Mouse (Mus musculus): ENCODE results near the gene Eif5b. TPM values are rescaled to one million over a fixed set of nuclear protein-coding genes. Genes with fewer than 3 reads are reported as not detected.
"Not testable (repeated sequence)": the region's sequence is repeated elsewhere in the genome, so short reads cannot be mapped to it uniquely, and the experiment has no call there.

The Eif5b gene
- polyA plus RNA-seq, 1 experiment from 2014 or later, result 26.5 TPM

DNA sequence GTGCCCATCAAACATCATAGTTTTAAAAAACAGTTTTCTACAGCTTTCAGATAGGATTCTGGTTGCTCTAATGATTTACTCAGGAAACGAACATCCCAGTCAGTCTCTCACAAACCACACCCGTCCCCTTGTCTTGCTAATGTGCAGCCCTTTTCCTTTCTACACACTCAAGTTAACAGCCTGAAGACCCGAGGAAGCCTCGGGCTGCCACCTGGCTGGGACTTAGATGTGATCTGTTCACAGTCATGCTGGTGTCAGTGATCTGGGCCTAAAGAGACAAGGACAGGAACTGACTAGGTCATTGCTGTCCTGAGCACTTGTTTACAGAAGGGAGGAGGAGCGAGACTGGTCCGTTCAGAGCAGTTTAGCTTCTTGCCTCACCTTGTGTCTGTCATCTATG, 60.6 kb downstream of the Eif5b start:
- H3K27ac ChIP-seq (ENCODE audit: low read length), result no peak overlapping the region
- H3K4me3 ChIP-seq (replicated peaks; ENCODE audit: low read length), result no peak overlapping the region
- no peak overlapping the region for H3K4me2 ChIP-seq (ENCODE audit: low read depth, low read length)
- 74% methylated on average over 6 of the region's 6 CpGs for WGBS
- ATAC-seq (ENCODE audit: insufficient read depth, low FRiP score), result no peak
- H3K9ac ChIP-seq (ENCODE audit: low read length), result no peak overlapping the region
- peaks cover 23% of the 10 kb centered on the region for H3K36me3 ChIP-seq (ENCODE audit: control insufficient read depth, insufficient read depth, low read length)
- no peaks in the 10 kb centered on the region for H3K9me3 ChIP-seq (replicated peaks; ENCODE audit: control insufficient read depth, low read length)
- H3K4me1 ChIP-seq (ENCODE audit: control insufficient read depth, insufficient read depth, low read length), result no peaks in the 10 kb centered on the region
- no peaks in the 10 kb centered on the region for H3K27me3 ChIP-seq (ENCODE audit: control insufficient read depth, insufficient read depth, low read length)

DNA sequence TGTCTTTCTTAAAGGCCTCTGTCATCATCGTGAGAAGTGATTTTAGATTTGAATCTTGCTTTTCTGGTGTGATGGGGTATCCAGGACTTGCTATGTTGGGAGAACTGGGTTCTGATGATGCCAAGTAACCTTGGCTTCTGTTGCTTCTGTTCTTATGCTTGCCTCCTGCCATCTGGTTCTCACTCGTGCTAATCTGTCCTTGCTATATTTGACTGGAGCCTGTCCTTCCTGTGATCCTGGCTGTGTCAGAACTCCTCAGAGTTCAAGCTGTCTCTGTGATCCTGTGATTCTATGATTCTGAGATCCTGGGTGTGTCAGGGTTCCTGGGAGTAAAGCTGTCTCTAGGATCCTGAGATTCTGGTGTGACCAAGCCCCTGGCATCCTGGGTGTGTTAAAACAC, 64.3 kb downstream of the Eif5b start:
- H3K4me3 ChIP-seq (replicated peaks; ENCODE audit: low read length); H3K4me1 ChIP-seq (ENCODE audit: control insufficient read depth, insufficient read depth, low read length); H3K9ac ChIP-seq (ENCODE audit: low read length); H3K4me2 ChIP-seq (ENCODE audit: low read depth, low read length); H3K27me3 ChIP-seq (ENCODE audit: control insufficient read depth, insufficient read depth, low read length); H3K27ac ChIP-seq (ENCODE audit: low read length); ATAC-seq (ENCODE audit: insufficient read depth, low FRiP score); H3K9me3 ChIP-seq (replicated peaks; ENCODE audit: control insufficient read depth, low read length): not testable (repeated sequence)
- H3K36me3 ChIP-seq (ENCODE audit: control insufficient read depth, insufficient read depth, low read length), result peaks cover 11% of the 10 kb centered on the region; the same call in 1 of the 2 replicates
- 87% methylated on average over 2 of the region's 2 CpGs for WGBS

DNA sequence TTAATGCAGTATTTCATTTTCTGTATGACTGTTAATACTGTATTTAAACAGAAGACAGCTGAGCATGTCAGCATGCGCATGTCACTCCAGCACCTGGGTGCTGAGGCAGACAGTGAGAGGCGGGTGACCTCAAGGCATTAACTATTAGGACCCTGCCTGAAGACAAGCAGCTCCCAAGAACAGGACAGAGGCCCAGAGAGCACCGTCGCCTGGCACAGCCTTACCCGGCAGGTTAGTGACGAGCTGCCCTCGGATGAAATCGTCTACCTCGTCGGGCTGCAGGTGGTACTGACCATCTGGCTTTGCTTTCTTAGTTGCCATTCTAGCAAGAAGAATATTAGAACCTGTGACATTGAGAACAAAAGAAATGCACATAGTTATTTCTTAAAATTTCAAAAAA, 69.5 kb downstream of the Eif5b start:
- Histone ChIP-seq H3K27ac (ENCODE audit: low read length) (no peak overlapping the region), H3K4me3 (replicated peaks; ENCODE audit: low read length) (no peak overlapping the region), H3K9ac (ENCODE audit: low read length) (no peak overlapping the region), H3K9me3 (replicated peaks; ENCODE audit: control insufficient read depth, low read length) (no peaks in the 10 kb centered on the region), H3K27me3 (ENCODE audit: control insufficient read depth, insufficient read depth, low read length) (no peaks in the 10 kb centered on the region), H3K4me2 (ENCODE audit: low read depth, low read length) (no peak overlapping the region), H3K36me3 (ENCODE audit: control insufficient read depth, insufficient read depth, low read length) (peaks cover 12% of the 10 kb centered on the region; the same call in 1 of the 2 replicates), H3K4me1 (ENCODE audit: control insufficient read depth, insufficient read depth, low read length) (no peaks in the 10 kb centered on the region)
- no peak for ATAC-seq (ENCODE audit: insufficient read depth, low FRiP score)
- WGBS, result 93% methylated on average over 10 of the region's 10 CpGs

DNA sequence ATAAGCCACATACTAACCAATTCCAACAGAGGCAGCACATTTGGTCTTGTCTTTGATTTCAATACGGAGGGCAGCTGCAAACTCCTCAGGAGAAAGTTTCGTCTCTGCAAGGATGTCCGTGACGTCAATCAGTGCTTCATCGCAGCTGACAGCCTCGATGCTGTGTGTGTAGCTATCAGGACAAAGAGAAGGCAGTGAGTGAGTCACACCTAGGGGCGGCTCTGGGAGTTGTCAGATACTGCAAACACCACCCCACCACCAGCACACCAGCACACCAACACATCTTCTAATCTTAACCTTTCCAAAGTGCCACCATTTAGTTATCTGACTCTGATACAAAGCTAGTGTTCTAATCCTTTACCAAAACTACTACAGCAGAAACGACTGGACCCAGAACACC, 73.5 kb downstream of the Eif5b start:
- H3K9me3 ChIP-seq (replicated peaks; ENCODE audit: control insufficient read depth, low read length), result no peaks in the 10 kb centered on the region
- no peak overlapping the region for H3K4me3 ChIP-seq (replicated peaks; ENCODE audit: low read length)
- H3K4me1 ChIP-seq (ENCODE audit: control insufficient read depth, insufficient read depth, low read length), result no peaks in the 10 kb centered on the region
- WGBS, result 63% methylated on average over 8 of the region's 8 CpGs
- ATAC-seq (ENCODE audit: insufficient read depth, low FRiP score), result no peak
- no peaks in the 10 kb centered on the region for H3K27me3 ChIP-seq (ENCODE audit: control insufficient read depth, insufficient read depth, low read length)
- no peak overlapping the region for H3K4me2 ChIP-seq (ENCODE audit: low read depth, low read length)
- 0 out of 2 replicates have a peak, but pooled peaks cover 6% of the 10 kb centered on the region for H3K36me3 ChIP-seq (ENCODE audit: control insufficient read depth, insufficient read depth, low read length)
- H3K9ac ChIP-seq (ENCODE audit: low read length), result no peak overlapping the region
- H3K27ac ChIP-seq (ENCODE audit: low read length), result no peak overlapping the region

DNA sequence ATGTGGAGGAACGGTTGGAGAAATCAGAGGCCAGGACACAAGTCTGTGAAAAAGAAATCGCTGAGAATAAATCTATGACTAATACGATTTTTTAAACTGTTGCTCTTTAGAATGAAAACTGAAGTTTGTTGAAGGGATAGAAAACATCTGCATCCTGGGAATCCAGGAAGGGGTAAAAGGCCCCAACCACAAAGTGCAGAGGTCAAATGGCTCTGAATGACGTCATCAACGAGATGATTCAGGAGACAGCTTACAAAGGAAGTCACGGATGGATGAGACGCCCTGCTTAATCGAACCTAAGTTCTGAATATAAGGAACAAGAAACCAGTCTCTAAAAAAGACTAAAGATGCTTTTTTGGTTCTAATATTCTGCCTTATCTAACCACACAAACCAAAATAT, 83.5 kb downstream of the Eif5b start:
- Histone ChIP-seq H3K4me3 (replicated peaks; ENCODE audit: low read length) (no peak overlapping the region), H3K9me3 (replicated peaks; ENCODE audit: control insufficient read depth, low read length) (no peaks in the 10 kb centered on the region), H3K4me1 (ENCODE audit: control insufficient read depth, insufficient read depth, low read length) (no peaks in the 10 kb centered on the region), H3K27me3 (ENCODE audit: control insufficient read depth, insufficient read depth, low read length) (no peaks in the 10 kb centered on the region), H3K9ac (ENCODE audit: low read length) (no peak overlapping the region), H3K36me3 (ENCODE audit: control insufficient read depth, insufficient read depth, low read length) (peaks cover 5% of the 10 kb centered on the region; the same call in 1 of the 2 replicates), H3K4me2 (ENCODE audit: low read depth, low read length) (no peak overlapping the region), H3K27ac (ENCODE audit: low read length) (no peak overlapping the region)
- 65% methylated on average over 8 of the region's 8 CpGs for WGBS
- no peak for ATAC-seq (ENCODE audit: insufficient read depth, low FRiP score)

DNA sequence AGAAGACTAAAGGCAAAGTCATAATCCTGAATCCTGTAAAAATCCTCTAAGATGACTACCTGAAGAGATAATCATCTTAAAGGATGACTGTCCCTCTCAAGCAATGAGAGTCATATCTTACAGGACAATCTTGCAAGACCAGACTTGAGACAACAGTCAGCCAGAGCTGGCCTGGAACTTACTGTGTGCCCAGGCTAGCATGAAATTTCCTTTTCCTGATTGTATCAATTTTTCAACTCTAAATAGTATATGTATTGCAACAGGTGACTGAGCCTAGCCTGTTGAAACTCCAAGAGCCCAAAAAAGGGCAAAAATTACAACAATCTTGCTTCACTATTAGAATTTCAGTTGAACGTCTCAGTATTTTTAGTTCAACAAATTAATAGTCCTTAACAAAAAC, 105.4 kb downstream of the Eif5b start:
- Histone ChIP-seq H3K4me2 (ENCODE audit: low read depth, low read length) (no peak overlapping the region), H3K4me3 (replicated peaks; ENCODE audit: low read length) (no peak overlapping the region), H3K9me3 (replicated peaks; ENCODE audit: control insufficient read depth, low read length) (no peaks in the 10 kb centered on the region), H3K27me3 (ENCODE audit: control insufficient read depth, insufficient read depth, low read length) (no peaks in the 10 kb centered on the region), H3K9ac (ENCODE audit: low read length) (no peak overlapping the region), H3K4me1 (ENCODE audit: control insufficient read depth, insufficient read depth, low read length) (no peaks in the 10 kb centered on the region), H3K27ac (ENCODE audit: low read length) (no peak overlapping the region), H3K36me3 (ENCODE audit: control insufficient read depth, insufficient read depth, low read length) (0 out of 2 replicates have a peak, but pooled peaks cover 1% of the 10 kb centered on the region)
- WGBS, result 57% methylated on average over 1 of the region's 1 CpGs
- ATAC-seq (ENCODE audit: insufficient read depth, low FRiP score), result no peak

DNA sequence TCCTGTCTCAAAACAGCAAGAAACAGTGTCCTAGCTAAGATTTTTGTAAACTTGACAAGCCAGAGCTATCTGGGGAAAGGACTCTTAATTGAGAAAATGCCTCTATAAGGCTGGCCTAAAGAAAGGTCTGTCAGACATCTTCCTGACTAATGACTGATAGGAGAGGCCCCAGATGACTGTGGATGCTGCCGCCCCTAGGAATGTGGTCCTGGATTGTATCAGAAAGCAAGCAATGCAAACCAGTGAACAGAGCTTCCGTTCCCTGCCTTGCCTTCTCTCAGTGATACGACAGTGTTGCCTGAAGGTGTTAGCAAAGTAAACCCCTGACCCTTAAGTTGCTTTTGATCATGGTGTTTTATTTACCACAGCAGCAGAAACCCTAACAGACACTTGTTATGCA, 106.0 kb downstream of the Eif5b start:
- Histone ChIP-seq H3K4me1 (ENCODE audit: control insufficient read depth, insufficient read depth, low read length) (no peaks in the 10 kb centered on the region), H3K4me2 (ENCODE audit: low read depth, low read length) (no peak overlapping the region), H3K9me3 (replicated peaks; ENCODE audit: control insufficient read depth, low read length) (no peaks in the 10 kb centered on the region), H3K9ac (ENCODE audit: low read length) (no peak overlapping the region), H3K27ac (ENCODE audit: low read length) (no peak overlapping the region), H3K36me3 (ENCODE audit: control insufficient read depth, insufficient read depth, low read length) (no peaks in the 10 kb centered on the region), H3K4me3 (replicated peaks; ENCODE audit: low read length) (no peak overlapping the region), H3K27me3 (ENCODE audit: control insufficient read depth, insufficient read depth, low read length) (no peaks in the 10 kb centered on the region)
- ATAC-seq (ENCODE audit: insufficient read depth, low FRiP score), result no peak
- 27% methylated on average over 3 of the region's 3 CpGs for WGBS

Other genes starting within 250 kb of the Eif5b start
- 5.7 and 5.9 TPM in 2 replicates for gene Tsga10, start 131.6 kb upstream of the Eif5b start, polyA plus RNA-seq (2015; fragmentation: Nextera tagmentation; extraction: Ambion mirVana)
- 9.0 and 9.1 TPM in 2 replicates for gene Lipt1, start 126.3 kb upstream of the Eif5b start, polyA plus RNA-seq (2015; fragmentation: Nextera tagmentation; extraction: Ambion mirVana)
- 26.4 and 28.4 TPM in 2 replicates for gene Mitd1, start 107.6 kb upstream of the Eif5b start, polyA plus RNA-seq (2015; fragmentation: Nextera tagmentation; extraction: Ambion mirVana)
- gene Mrpl30, start 107.5 kb upstream of the Eif5b start, polyA plus RNA-seq (2015; fragmentation: Nextera tagmentation; extraction: Ambion mirVana), result 216 and 225 TPM in 2 replicates
- not detected in 2 replicates for gene Lyg2, start 81.5 kb upstream of the Eif5b start, polyA plus RNA-seq (2015; fragmentation: Nextera tagmentation; extraction: Ambion mirVana)
- not detected in 2 replicates for gene Lyg1, start 40.3 kb upstream of the Eif5b start, polyA plus RNA-seq (2015; fragmentation: Nextera tagmentation; extraction: Ambion mirVana)
- gene Txndc9, start 117 bp upstream of the Eif5b start, polyA plus RNA-seq (2015; fragmentation: Nextera tagmentation; extraction: Ambion mirVana), result 125 and 137 TPM in 2 replicates
- gene Rev1, start 131.8 kb downstream of the Eif5b start, polyA plus RNA-seq (2015; fragmentation: Nextera tagmentation; extraction: Ambion mirVana), result 19.4 and 21.5 TPM in 2 replicates